Mouse (Mus musculus): Measurements from ENCODE around the gene Bid. TPM values are rescaled to one million over a fixed set of nuclear protein-coding genes. Genes with fewer than 3 reads are reported as not detected.

Gene Bid
- 1.7 and 2.0 TPM in 2 replicates for polyA plus RNA-seq (2012; ENCODE audit: insufficient read depth, insufficient read length, missing spikeins)

DNA sequence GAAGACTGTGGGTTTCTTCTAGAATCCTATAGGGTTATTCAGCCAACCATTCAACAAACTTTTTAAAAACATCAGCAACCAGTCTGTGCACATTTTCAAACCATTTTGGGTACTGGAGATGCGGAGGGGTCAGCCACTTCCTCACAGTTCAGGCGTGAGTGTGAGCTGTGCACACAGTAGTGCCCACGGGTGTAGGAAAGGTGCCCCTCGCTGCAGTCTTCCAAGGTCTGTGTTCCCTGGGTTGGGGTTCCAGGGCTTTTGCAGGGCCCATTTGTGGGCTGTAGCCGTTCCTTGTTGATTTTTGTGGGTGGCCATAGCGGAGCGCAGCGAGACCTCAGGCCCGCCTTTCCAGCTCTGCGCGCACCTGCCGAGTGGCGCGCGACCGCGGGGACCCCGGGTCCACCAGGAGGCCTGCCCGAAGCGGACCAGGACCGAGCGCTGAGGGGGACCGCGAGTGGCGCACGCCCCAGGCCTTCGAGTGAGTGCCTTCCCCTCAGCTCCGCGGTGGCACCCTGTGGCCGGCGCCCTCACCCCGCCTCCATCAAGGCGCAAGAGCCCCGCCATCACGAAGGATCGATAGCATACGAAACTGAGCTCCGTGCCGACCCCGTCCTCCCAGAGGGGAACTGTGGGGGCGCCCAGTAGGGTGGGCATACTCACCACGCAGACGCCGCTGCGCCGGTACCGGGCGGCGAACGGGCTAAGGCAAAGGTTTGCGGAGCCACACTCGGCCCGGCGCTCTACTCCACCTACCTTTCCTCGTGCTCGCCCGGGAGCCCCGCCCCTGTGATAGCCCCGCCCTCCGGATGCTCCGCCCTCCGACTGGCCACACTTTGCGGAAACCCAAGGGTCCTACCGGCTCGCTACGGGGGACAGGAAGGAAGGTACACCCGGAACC lies at the start of gene Bid:
TSS of gene Bid (minus strand) at position 780 of the 898 bp plus-strand sequence.
- peaks cover 18% of the 10 kb centered on the region for H3K4me1 ChIP-seq (ENCODE audit: control insufficient read depth, insufficient read depth, insufficient read length, low read length)
- peak within 1 kb of the TSS; percentile 26 for H3K27ac ChIP-seq (replicated peaks; ENCODE audit: low read depth, low read length)
- H3K4me3 ChIP-seq (ENCODE audit: insufficient read depth, low read depth, low read length), result peak within 1 kb of the TSS; percentile 85

DNA sequence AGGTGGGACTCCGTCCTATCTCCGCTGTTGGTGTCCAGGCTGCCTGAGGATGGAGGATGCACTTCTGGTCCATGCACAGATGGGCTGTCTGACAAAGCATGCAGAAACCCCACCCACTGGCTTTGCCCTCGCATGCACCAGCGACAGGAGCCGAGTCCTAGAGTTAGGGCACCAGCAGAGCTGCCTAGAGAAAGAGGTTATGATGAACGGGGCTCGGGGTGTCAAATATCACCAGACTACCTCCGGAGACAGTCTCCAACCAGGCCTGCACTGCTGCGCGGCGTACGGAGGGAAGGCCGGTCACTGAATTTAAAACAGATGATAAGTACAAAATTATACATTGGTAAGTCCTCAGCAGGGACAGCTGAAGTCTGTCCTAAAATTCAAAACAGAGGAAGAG lies 49.2 kb upstream of the Bid start:
- Histone ChIP-seq H3K4me3 (ENCODE audit: insufficient read depth, low read depth, low read length) (no peak overlapping the region), H3K4me1 (ENCODE audit: control insufficient read depth, insufficient read depth, insufficient read length, low read length) (no peaks in the 10 kb centered on the region), H3K27ac (replicated peaks; ENCODE audit: low read depth, low read length) (no peak overlapping the region)

DNA sequence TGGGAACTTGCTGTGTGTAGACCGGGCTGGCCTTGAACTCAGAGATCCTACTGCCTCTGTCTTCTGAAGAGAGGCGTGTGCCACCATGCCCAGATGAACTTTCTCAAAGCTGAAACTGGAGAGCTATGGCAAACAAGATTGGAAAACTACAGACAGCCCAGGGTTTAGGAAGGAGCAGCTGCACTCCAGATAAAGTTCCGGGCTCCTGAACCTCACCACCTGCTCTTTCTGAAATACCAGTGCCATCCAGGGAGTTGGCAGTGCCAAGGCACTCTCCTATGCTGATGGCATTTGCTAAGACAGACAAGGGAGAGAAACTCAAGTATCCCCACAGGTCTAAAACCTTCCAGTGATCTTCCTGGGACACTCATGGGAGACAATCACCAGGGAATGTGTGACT lies 47.5 kb upstream of the Bid start:
- H3K4me3 ChIP-seq (ENCODE audit: insufficient read depth, low read depth, low read length), result no peak overlapping the region
- H3K4me1 ChIP-seq (ENCODE audit: control insufficient read depth, insufficient read depth, insufficient read length, low read length), result no peaks in the 10 kb centered on the region
- no peak overlapping the region for H3K27ac ChIP-seq (replicated peaks; ENCODE audit: low read depth, low read length)

DNA sequence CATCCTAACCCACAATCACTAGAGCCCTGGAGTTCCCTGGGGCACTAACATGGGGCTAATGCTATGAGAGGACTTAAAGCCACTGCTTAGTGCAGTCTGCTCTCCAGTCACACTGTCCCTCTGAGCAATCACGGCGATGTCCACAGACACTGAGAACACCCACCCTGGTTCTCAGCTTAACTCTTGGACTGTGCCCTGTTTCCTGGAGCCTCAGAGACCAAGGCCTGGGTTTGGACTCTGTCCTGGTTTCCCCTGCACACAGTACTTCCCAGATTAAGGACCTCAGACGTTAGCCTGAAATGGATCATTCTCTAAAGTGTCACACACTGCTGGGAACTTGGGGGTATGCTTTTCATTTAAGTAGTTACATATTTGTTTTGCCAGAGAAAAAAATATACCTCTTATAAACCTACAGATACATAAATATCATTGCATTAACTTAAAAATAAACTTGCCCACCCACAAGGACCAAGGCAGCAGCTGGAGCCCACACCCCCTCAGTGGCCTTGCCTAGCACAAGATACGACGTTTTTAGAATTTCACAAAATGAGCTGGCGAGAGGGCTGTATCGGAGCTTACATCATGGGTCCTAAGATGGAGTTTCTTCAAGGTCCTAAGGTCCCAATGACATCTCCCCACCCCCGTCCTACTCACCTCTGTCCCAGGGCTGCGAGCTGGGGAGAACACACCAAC lies 43.8 kb upstream of the Bid start:
- no peak overlapping the region for H3K4me3 ChIP-seq (ENCODE audit: insufficient read depth, low read depth, low read length)
- H3K27ac ChIP-seq (replicated peaks; ENCODE audit: low read depth, low read length), result no peak overlapping the region
- H3K4me1 ChIP-seq (ENCODE audit: control insufficient read depth, insufficient read depth, insufficient read length, low read length), result no peaks in the 10 kb centered on the region

DNA sequence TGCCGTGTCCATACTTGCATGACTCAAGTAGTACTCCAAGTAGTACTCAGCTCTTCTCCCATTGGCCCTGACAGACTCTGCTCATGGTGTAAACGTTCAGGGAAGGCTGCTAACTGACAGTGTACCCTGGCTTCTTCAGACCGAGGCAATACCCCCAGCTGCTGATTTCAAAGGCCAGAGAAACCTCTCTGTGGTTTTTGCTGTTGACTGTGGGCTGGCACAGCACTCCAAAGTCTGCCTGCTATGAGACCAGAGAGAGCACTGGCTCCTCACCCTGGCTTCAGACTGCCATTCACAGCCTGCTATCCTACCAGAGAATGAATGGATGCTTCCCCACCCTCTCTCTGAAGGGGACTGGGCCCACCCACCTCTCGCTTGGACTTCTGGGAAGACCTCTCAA lies 40.7 kb upstream of the Bid start:
- Histone ChIP-seq H3K27ac (replicated peaks; ENCODE audit: low read depth, low read length) (no peak overlapping the region), H3K4me1 (ENCODE audit: control insufficient read depth, insufficient read depth, insufficient read length, low read length) (no peaks in the 10 kb centered on the region), H3K4me3 (ENCODE audit: insufficient read depth, low read depth, low read length) (no peak overlapping the region)

DNA sequence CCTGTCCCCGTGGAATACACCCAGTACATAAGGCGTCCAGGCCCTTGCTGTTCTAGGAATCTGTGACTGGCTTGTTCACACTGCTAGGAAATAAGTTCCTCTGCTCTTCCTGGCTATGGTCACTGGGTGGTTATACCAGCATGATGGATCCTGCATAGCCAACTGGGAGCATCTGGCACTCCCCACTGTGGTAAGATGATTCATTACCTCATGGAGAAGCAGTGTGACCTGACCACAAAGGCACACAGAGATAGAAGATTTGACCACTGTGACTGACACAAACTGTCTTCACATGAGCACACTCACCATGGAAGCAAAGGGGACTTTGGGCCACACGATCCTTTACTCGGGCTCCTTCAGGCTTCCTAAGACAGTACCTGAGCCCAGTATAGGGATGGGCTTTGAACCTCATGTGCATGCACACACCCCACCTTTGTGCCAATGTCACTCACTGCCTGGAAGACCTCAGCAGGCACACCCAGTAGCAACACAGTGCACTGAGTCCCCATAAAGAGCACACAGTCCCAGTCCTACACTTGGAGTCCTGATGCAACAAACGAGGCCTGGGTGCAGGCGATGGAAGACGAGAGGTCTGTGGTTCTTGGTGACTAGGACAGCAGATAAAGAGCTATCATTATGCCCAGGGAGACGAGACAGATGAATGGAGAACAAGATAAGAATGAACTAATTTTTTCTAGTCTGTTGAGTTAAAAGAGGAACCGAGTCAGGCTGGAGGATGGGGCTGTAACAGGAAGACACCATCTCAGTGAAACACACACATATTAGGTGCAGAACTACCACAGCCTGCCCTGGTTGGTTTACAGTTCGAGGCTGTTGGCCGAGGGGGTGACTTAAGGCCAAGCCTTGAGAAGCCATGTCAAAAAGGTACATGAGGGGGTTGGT lies 39.9 kb upstream of the Bid start:
- Histone ChIP-seq H3K27ac (replicated peaks; ENCODE audit: low read depth, low read length) (no peak overlapping the region), H3K4me3 (ENCODE audit: insufficient read depth, low read depth, low read length) (no peak overlapping the region), H3K4me1 (ENCODE audit: control insufficient read depth, insufficient read depth, insufficient read length, low read length) (no peaks in the 10 kb centered on the region)

DNA sequence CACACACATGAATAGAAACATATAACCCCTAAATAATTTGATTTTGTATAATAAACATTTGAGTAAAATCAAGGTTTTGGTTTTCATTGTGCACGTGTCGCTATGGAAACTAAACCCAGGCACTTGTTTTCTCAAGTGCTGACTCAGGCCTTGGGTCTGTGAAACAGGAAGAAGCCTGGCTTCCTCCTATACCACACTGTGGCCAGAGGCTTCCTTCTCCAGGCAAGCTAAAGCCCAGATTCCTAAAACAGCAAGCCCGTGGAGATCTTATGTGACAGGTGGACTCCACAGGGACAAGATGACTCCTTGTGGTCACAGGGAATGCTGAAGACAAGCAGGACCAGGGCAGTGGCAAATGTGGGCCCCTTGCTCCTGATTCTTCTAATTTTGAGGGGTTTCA lies 38.6 kb upstream of the Bid start:
- Histone ChIP-seq H3K4me1 (ENCODE audit: control insufficient read depth, insufficient read depth, insufficient read length, low read length) (no peaks in the 10 kb centered on the region), H3K4me3 (ENCODE audit: insufficient read depth, low read depth, low read length) (no peak overlapping the region), H3K27ac (replicated peaks; ENCODE audit: low read depth, low read length) (no peak overlapping the region)

DNA sequence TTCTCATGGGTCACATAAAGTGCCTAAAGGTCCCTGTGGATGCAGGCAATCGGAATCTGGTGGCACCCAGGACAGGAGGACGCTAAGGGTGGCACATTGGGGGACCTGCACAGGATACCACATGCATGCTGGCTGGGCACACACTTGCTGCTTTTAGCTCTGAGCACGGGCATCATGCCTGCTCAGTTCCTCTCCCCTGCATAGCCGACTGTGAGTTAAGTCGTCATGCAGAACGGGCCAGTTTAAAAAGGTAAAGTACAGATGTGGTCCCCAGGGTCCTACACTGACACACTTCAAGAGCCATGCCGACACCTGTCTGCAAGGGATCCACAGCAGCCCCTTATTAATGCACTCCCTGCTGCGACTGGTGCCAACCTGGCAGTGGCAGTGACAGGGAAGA lies 37.6 kb upstream of the Bid start:
- Histone ChIP-seq H3K4me1 (ENCODE audit: control insufficient read depth, insufficient read depth, insufficient read length, low read length) (no peaks in the 10 kb centered on the region), H3K27ac (replicated peaks; ENCODE audit: low read depth, low read length) (no peak overlapping the region), H3K4me3 (ENCODE audit: insufficient read depth, low read depth, low read length) (no peak overlapping the region)

DNA sequence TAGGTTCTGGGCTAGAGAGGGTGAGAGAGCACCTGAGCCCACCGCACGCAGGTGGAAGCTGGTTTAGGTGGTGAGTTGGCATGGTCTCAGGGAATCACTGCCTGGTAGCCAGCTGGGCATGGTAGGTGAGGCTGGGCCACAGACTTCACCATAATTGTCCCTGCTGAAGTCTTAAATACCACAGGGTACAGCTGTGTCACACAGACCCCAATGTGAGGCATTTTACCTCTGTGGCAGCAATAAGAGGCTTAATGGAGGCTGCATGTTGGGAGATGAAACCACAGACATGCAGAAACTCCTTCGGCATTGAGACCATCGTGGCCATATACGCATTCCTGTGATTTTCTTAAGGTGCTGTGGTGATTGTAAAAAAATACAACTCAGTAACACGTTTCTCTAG lies 35.8 kb upstream of the Bid start:
- Histone ChIP-seq H3K4me1 (ENCODE audit: control insufficient read depth, insufficient read depth, insufficient read length, low read length) (no peaks in the 10 kb centered on the region), H3K27ac (replicated peaks; ENCODE audit: low read depth, low read length) (no peak overlapping the region), H3K4me3 (ENCODE audit: insufficient read depth, low read depth, low read length) (no peak overlapping the region)

DNA sequence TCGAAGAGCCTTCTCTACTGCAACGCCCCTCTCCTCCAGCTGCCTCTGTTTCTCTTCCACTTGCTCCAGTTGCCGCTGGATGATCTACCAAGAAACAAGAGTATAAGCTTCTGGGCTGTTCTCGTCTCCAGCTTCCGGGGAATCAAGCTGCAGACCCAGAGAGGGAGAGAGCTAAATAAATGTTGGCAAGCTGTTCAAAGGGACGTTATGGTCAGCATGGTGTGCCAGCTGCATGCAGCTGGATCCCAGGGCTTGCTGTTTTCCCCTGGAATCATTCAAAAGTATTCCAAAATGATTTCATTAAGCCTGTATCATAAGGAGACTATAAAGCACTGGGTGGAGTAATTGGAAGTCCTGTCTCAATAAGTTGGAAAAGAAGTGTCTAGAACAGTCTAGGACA lies 34.7 kb upstream of the Bid start:
- Histone ChIP-seq H3K4me3 (ENCODE audit: insufficient read depth, low read depth, low read length) (no peak overlapping the region), H3K27ac (replicated peaks; ENCODE audit: low read depth, low read length) (no peak overlapping the region), H3K4me1 (ENCODE audit: control insufficient read depth, insufficient read depth, insufficient read length, low read length) (no peaks in the 10 kb centered on the region)

DNA sequence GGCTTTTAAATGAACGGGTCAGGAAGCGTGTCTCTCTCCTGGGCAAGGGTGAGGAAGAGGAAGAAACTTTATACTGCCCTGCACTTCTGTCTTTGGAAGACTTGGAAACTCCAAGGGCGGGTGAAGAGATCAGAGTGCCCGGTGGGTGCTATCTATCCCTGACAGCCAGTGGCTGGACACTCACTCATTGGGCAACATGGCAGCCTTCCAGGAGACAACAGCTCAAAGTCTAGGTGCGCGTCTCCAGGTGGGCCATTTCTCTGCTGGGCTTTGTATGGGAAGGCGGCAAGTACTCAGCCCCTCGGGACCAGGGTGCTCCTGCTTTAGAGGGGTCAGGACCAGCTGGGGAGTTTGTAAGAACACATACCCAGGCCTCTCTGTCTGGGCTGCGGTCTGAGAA lies 28.9 kb upstream of the Bid start:
- no peak overlapping the region for H3K4me3 ChIP-seq (ENCODE audit: insufficient read depth, low read depth, low read length)
- H3K4me1 ChIP-seq (ENCODE audit: control insufficient read depth, insufficient read depth, insufficient read length, low read length), result no peaks in the 10 kb centered on the region
- H3K27ac ChIP-seq (replicated peaks; ENCODE audit: low read depth, low read length), result no peak overlapping the region

DNA sequence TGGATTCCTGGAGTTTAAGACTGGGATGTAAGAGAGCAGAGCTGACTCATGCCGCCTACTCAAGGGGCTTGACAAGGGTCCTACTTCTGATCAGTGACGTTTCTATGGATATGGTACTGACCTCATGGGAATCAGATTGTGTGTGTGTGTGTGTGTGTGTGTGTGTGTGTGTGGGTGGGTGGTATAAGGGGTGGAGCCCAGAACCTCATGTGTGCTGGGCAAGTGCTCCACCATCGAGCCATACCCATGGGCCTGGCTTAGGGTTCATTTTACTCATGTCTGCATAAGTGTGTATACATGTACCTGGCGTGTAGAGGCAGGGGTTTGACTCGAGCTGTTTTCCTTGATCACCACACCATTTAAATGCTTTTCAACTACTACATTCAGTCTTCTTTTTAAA lies 27.3 kb upstream of the Bid start:
- Histone ChIP-seq H3K4me3 (ENCODE audit: insufficient read depth, low read depth, low read length) (no peak overlapping the region), H3K27ac (replicated peaks; ENCODE audit: low read depth, low read length) (no peak overlapping the region), H3K4me1 (ENCODE audit: control insufficient read depth, insufficient read depth, insufficient read length, low read length) (no peaks in the 10 kb centered on the region)

DNA sequence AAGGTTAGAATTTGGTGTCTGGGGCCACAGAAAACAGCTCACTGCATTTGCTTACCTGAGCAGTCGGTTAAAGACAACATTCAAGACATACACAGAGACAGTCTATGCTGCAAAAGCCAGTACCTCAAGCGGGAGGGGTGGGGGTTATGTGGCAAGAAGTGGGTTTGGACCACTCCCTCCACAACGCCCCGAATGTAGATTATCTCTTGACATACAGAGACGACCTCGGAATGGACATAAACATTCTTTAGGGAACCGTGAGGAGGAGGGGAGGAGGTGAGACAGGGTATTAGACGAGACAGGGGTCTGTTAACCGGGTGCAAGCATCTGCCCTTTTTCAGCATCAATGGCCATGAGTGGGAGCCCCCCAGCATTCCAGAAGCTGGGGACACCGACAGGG lies 26.9 kb upstream of the Bid start:
- H3K4me3 ChIP-seq (ENCODE audit: insufficient read depth, low read depth, low read length), result no peak overlapping the region
- no peaks in the 10 kb centered on the region for H3K4me1 ChIP-seq (ENCODE audit: control insufficient read depth, insufficient read depth, insufficient read length, low read length)

DNA sequence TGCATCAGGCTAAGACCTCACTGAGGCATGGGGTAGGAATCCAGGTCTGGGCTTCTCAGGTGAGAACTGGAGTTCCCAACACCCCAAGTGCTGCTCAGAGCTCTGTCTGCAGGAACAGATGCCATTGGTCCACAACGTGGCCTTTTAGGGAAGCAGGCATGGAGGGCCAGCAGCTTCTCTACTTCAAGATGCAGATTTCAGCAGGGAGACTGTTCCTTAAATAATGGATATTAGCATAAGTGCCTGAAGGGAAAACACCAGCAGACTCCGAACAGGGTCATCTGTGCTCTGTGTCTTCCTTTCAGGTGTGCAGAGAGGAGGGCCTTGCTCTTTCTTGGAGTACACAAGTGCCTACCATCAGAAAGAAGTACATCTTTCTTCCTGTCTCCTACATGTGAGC lies 26.4 kb upstream of the Bid start:
- Histone ChIP-seq H3K27ac (replicated peaks; ENCODE audit: low read depth, low read length) (no peak overlapping the region), H3K4me1 (ENCODE audit: control insufficient read depth, insufficient read depth, insufficient read length, low read length) (no peaks in the 10 kb centered on the region), H3K4me3 (ENCODE audit: insufficient read depth, low read depth, low read length) (no peak overlapping the region)

More for the DNA sequence above, 26.9 kb upstream of the Bid start:
- no peak overlapping the region for H3K27ac ChIP-seq (replicated peaks; ENCODE audit: low read depth, low read length)

DNA sequence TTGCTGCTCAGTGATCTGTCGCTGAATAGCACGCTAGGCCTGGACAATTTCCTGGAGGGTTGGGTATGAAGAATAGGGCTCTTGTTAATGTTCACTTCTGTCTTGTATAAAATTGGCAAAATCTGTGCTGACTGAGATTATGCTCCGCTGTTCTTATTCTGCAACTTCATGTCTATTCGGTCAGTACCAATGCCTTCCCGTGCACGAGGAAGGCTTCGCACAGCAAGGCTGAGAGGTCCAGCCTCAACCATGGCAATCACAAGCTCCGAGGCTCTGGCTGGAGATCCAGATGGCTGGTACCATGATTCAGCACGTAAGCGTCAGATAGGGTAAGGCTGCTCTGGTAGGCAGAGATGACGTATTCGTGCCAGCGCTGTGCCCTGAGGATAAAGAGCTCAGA lies 24.9 kb upstream of the Bid start:
- Histone ChIP-seq H3K27ac (replicated peaks; ENCODE audit: low read depth, low read length) (no peak overlapping the region), H3K4me3 (ENCODE audit: insufficient read depth, low read depth, low read length) (no peak overlapping the region), H3K4me1 (ENCODE audit: control insufficient read depth, insufficient read depth, insufficient read length, low read length) (no peaks in the 10 kb centered on the region)
